9 mouse cellular contexts compared by ENCODE assay signal in the genomic region with DNA sequence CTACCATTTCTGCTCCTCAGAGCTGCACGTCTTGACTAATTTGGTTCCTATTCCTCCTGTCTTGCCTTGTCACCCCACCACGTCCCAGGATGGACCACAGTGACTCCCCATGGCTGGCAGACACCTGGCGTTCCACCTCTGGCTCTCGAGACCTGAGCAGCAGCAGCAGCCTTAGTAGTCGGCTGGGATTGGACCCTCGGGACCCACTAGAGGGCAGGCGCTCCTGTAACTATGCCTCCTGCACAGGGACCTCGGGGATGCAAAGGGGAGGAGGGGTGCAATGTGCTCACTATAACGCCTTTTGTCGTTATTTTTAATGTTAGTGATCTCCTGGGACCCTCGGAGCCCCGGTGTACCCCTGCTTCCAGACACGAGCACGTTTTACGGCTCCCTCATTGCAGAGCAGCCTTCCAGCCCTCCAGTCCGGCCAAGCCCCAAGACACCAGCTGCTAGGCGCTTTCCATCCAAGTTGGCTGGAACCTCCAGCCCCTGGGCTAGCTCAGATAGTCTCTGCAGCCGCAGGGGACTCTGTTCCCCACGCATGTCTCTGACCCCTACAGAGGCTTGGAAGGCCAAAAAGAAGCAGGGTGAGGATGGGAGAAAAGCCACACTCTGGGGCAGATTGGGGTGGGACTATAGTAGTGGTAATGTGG. TPM values are rescaled to one million over a fixed set of nuclear protein-coding genes. Genes with fewer than 3 reads are reported as not detected.
A peak's percentile ranks its signal among the peaks of the same experiment; 100 is the strongest.
DNase-seq lines count a peak whose midpoint lies in the region; ATAC-seq and TF ChIP-seq lines count a peak whose summit lies in the region.
"Had no signal": no experiment of that assay in that cellular context is flagged by ENCODE, and none has a peak within 500 bp of the region (broad histone marks: within the 10 kb centered on the region; RNA-seq: fewer than 3 reads in every experiment).

No protein-coding gene starts in this region.

- H3K27ac ChIP-seq in liver, postnatal 0 days (ENCODE audit: low read depth) = no peak overlapping the region
- H3K27ac ChIP-seq in embryonic facial prominence, embryonic 11.5 days (replicated peaks; ENCODE audit: low read depth, low read length) = no peak overlapping the region
- no peak overlapping the region for H3K27ac ChIP-seq in hindbrain, embryonic 12.5 days
- no peak overlapping the region for H3K27ac ChIP-seq in neural tube, embryonic 15.5 days (replicated peaks)

- 48% methylated on average over 19 of the region's 19 CpGs for WGBS in liver, postnatal 0 days (ENCODE audit: insufficient replicate concordance)
- 12% methylated on average over 19 of the region's 19 CpGs for WGBS in embryonic facial prominence, embryonic 11.5 days
- 14% methylated on average over 19 of the region's 19 CpGs for WGBS in hindbrain, embryonic 12.5 days
- 8% methylated on average over 19 of the region's 19 CpGs for WGBS in neural tube, embryonic 15.5 days

- no peak overlapping the region for H3K4me2 ChIP-seq in liver, postnatal 0 days (ENCODE audit: low read depth, low read length)
- no peak overlapping the region for H3K4me2 ChIP-seq in embryonic facial prominence, embryonic 11.5 days (ENCODE audit: low read depth, low read length)
- peak overlapping the region; percentile 36 for H3K4me2 ChIP-seq in hindbrain, embryonic 12.5 days (replicated peaks)
- H3K4me2 ChIP-seq in neural tube, embryonic 15.5 days = peak overlapping the region; percentile 50

- H3K36me3 ChIP-seq in liver, postnatal 0 days (replicated peaks; ENCODE audit: insufficient read depth, low read length) = no peaks in the 10 kb centered on the region
- no peaks in the 10 kb centered on the region for H3K36me3 ChIP-seq in embryonic facial prominence, embryonic 11.5 days (replicated peaks; ENCODE audit: control insufficient read depth, insufficient read depth, low read depth, low read length)
- no peaks in the 10 kb centered on the region for H3K36me3 ChIP-seq in hindbrain, embryonic 12.5 days
- no peaks in the 10 kb centered on the region for H3K36me3 ChIP-seq in neural tube, embryonic 15.5 days

- H3K4me3 ChIP-seq in liver, postnatal 0 days (ENCODE audit: low read depth, low read length) = no peak overlapping the region
- no peak overlapping the region for H3K4me3 ChIP-seq in embryonic facial prominence, embryonic 11.5 days (ENCODE audit: low read depth, low read length)
- H3K4me3 ChIP-seq in hindbrain, embryonic 12.5 days = peak overlapping the region; percentile 13; the same call in 1 of the 2 replicates
- H3K4me3 ChIP-seq in neural tube, embryonic 15.5 days (replicated peaks) = peak overlapping the region; percentile 19; the same call in 1 of the 2 replicates

- TF ChIP-seq EP300 in liver, postnatal 0 days (IDR thresholded peaks at IDR 0.05; ENCODE audit: low read depth) = no peak

- H3K9ac ChIP-seq in liver, postnatal 0 days (replicated peaks) = no peak overlapping the region
- no peak overlapping the region for H3K9ac ChIP-seq in embryonic facial prominence, embryonic 11.5 days (replicated peaks; ENCODE audit: low read length)
- 0 out of 2 replicates have a peak overlapping the region, but pooled peaks have one; percentile 10 for H3K9ac ChIP-seq in hindbrain, embryonic 12.5 days
- H3K9ac ChIP-seq in neural tube, embryonic 15.5 days (replicated peaks) = 0 out of 2 replicates have a peak overlapping the region, but pooled peaks have one; percentile 10

- TF ChIP-seq CTCF in liver, postnatal 0 days (IDR thresholded peaks at IDR 0.05; ENCODE audit: low read depth) = peak; percentile 24

- 0 out of 2 replicates have a peak, but pooled peaks cover 6% of the 10 kb centered on the region for H3K27me3 ChIP-seq in liver, postnatal 0 days (ENCODE audit: insufficient read depth, low read length)
- peaks cover 4% of the 10 kb centered on the region for H3K27me3 ChIP-seq in embryonic facial prominence, embryonic 11.5 days (ENCODE audit: control insufficient read depth, insufficient read depth, low read length)
- H3K27me3 ChIP-seq in hindbrain, embryonic 12.5 days = peaks cover 11% of the 10 kb centered on the region; the same call in 1 of the 2 replicates
- H3K27me3 ChIP-seq in neural tube, embryonic 15.5 days (replicated peaks) = 0 out of 2 replicates have a peak, but pooled peaks cover 3% of the 10 kb centered on the region

- no peak for DNase-seq in liver, postnatal 0 days
- no peak for DNase-seq in liver
- DNase-seq in embryonic facial prominence, embryonic 11.5 days (ENCODE audit: low spot score) = peak; percentile 40
- no peak for DNase-seq in layer of hippocampus, postnatal 14 days (ENCODE audit: low spot score in 2 of 2)
- DNase-seq in right cerebral cortex, adult 18-20 months = no peak

- H3K9me3 ChIP-seq in liver, postnatal 0 days (ENCODE audit: low read length) = no peaks in the 10 kb centered on the region
- H3K9me3 ChIP-seq in embryonic facial prominence, embryonic 11.5 days (replicated peaks; ENCODE audit: control insufficient read depth, low read length) = no peaks in the 10 kb centered on the region
- no peaks in the 10 kb centered on the region for H3K9me3 ChIP-seq in hindbrain, embryonic 12.5 days (replicated peaks)
- H3K9me3 ChIP-seq in neural tube, embryonic 15.5 days (replicated peaks) = no peaks in the 10 kb centered on the region

- ATAC-seq in liver, postnatal 0 days = no peak
- peak; percentile 42 for ATAC-seq in embryonic facial prominence, embryonic 11.5 days (replicated peaks; ENCODE audit: insufficient number of reproducible peaks, low FRiP score, low TSS enrichment, low read depth)
- peak; percentile 66 for ATAC-seq in hindbrain, embryonic 12.5 days (ENCODE audit: low FRiP score)
- peak; percentile 58; the same call in 1 of the 2 replicates for ATAC-seq in neural tube, embryonic 15.5 days (ENCODE audit: low FRiP score)
- no peak for ATAC-seq in inflammation-experienced regulatory T-cells, adult 6 months

- H3K4me1 ChIP-seq in liver, postnatal 0 days (ENCODE audit: insufficient read depth) = no peaks in the 10 kb centered on the region
- no peaks in the 10 kb centered on the region for H3K4me1 ChIP-seq in embryonic facial prominence, embryonic 11.5 days (ENCODE audit: control insufficient read depth, insufficient read depth, low read length)
- peaks cover 9% of the 10 kb centered on the region for H3K4me1 ChIP-seq in hindbrain, embryonic 12.5 days
- H3K4me1 ChIP-seq in neural tube, embryonic 15.5 days = peaks cover 14% of the 10 kb centered on the region

RNA-seq across cellular contexts. Expression of gene Robo4, which starts 6.3 kb away (rescaled TPM):
- 2.5 and 3.5 TPM in 2 replicates for polyA plus RNA-seq in liver, postnatal 0 days (2015; fragmentation: Nextera tagmentation; extraction: Ambion mirVana)
- polyA plus RNA-seq in embryonic facial prominence, embryonic 11.5 days (2014; fragmentation: Nextera tagmentation; extraction: Ambion mirVana) = 6.0 and 6.5 TPM in 2 replicates
- polyA plus RNA-seq in hindbrain, embryonic 12.5 days (2016; fragmentation: Nextera tagmentation; extraction: Ambion mirVana) = 8.0 and 12.0 TPM in 2 replicates
- 5.4 and 6.2 TPM in 2 replicates for polyA plus RNA-seq in neural tube, embryonic 15.5 days (2015; fragmentation: Nextera tagmentation; extraction: Ambion mirVana)
- not detected for polyA plus RNA-seq in inflammation-experienced regulatory T-cells, adult 6 months (2017; shearing (Covaris generic))
- 1 to 10 TPM; 7.6 to 9.9 TPM for total RNA-seq in layer of hippocampus, postnatal 14 days (2021)

RNA-seq across cellular contexts. Expression of gene Robo3, which starts 25.1 kb away (rescaled TPM):
- polyA plus RNA-seq in liver, postnatal 0 days (2015; fragmentation: Nextera tagmentation; extraction: Ambion mirVana) = 0.05 and 0.06 TPM in 2 replicates
- polyA plus RNA-seq in embryonic facial prominence, embryonic 11.5 days (2014; fragmentation: Nextera tagmentation; extraction: Ambion mirVana) = 4.9 and 6.6 TPM in 2 replicates
- polyA plus RNA-seq in hindbrain, embryonic 12.5 days (2016; fragmentation: Nextera tagmentation; extraction: Ambion mirVana) = 155 and 187 TPM in 2 replicates
- 4.8 and 8.7 TPM in 2 replicates for polyA plus RNA-seq in neural tube, embryonic 15.5 days (2015; fragmentation: Nextera tagmentation; extraction: Ambion mirVana)
- not detected for polyA plus RNA-seq in inflammation-experienced regulatory T-cells, adult 6 months (2017; shearing (Covaris generic))
- 10 to 100 TPM; 19.0 to 22.3 TPM for total RNA-seq in layer of hippocampus, postnatal 14 days (2021)
- total RNA-seq: gastrocnemius, adult 8-10 months had no signal

RNA-seq across cellular contexts. Expression of gene Hepacam, which starts 40.8 kb away (rescaled TPM):
- polyA plus RNA-seq in liver, postnatal 0 days (2015; fragmentation: Nextera tagmentation; extraction: Ambion mirVana) = not detected in 2 replicates
- not detected in 2 replicates for polyA plus RNA-seq in embryonic facial prominence, embryonic 11.5 days (2014; fragmentation: Nextera tagmentation; extraction: Ambion mirVana)
- 0.26 and 0.36 TPM in 2 replicates for polyA plus RNA-seq in hindbrain, embryonic 12.5 days (2016; fragmentation: Nextera tagmentation; extraction: Ambion mirVana)
- polyA plus RNA-seq in neural tube, embryonic 15.5 days (2015; fragmentation: Nextera tagmentation; extraction: Ambion mirVana) = 25.6 and 25.8 TPM in 2 replicates
- not detected for polyA plus RNA-seq in inflammation-experienced regulatory T-cells, adult 6 months (2017; shearing (Covaris generic))
- 10 to 100 TPM; 77.2 to 81.9 TPM for total RNA-seq in layer of hippocampus, postnatal 14 days (2021)

RNA-seq across cellular contexts. Expression of gene Ccdc15, which starts 59.7 kb away (rescaled TPM):
- 2.6 and 2.7 TPM in 2 replicates for polyA plus RNA-seq in liver, postnatal 0 days (2015; fragmentation: Nextera tagmentation; extraction: Ambion mirVana)
- polyA plus RNA-seq in embryonic facial prominence, embryonic 11.5 days (2014; fragmentation: Nextera tagmentation; extraction: Ambion mirVana) = 5.5 and 8.0 TPM in 2 replicates
- polyA plus RNA-seq in hindbrain, embryonic 12.5 days (2016; fragmentation: Nextera tagmentation; extraction: Ambion mirVana) = 8.2 and 10.5 TPM in 2 replicates
- 6.4 and 7.7 TPM in 2 replicates for polyA plus RNA-seq in neural tube, embryonic 15.5 days (2015; fragmentation: Nextera tagmentation; extraction: Ambion mirVana)
- polyA plus RNA-seq in inflammation-experienced regulatory T-cells, adult 6 months (2017; shearing (Covaris generic)) = 1 to 10 TPM; 7.0 to 9.2 (median 8.5) TPM
- 1 to 10 TPM; 2.2 to 2.7 TPM for total RNA-seq in layer of hippocampus, postnatal 14 days (2021)

Comparison
In these comparisons a context has a peak if more than half of its experiments do, and no peak if none do; other contexts are left out.
1. ATAC-seq: peak in embryonic facial prominence, embryonic 11.5 days (single experiment), hindbrain, embryonic 12.5 days (single experiment) and neural tube, embryonic 15.5 days (single experiment); none in liver, postnatal 0 days (single experiment) and inflammation-experienced regulatory T-cells, adult 6 months (single experiment).
2. H3K4me2 ChIP-seq: peak in hindbrain, embryonic 12.5 days (single experiment) and neural tube, embryonic 15.5 days (single experiment); none in liver, postnatal 0 days (single experiment) and embryonic facial prominence, embryonic 11.5 days (single experiment).
3. H3K4me3 ChIP-seq: peak in hindbrain, embryonic 12.5 days (single experiment) and neural tube, embryonic 15.5 days (single experiment); none in liver, postnatal 0 days (single experiment) and embryonic facial prominence, embryonic 11.5 days (single experiment).
4. H3K9ac ChIP-seq: peak in hindbrain, embryonic 12.5 days (single experiment) and neural tube, embryonic 15.5 days (single experiment); none in liver, postnatal 0 days (single experiment) and embryonic facial prominence, embryonic 11.5 days (single experiment).
5. RNA of gene Robo3, which starts 25.1 kb away (polyA plus RNA-seq): 155 to 187 TPM in hindbrain, embryonic 12.5 days; 4.8 to 8.7 TPM in neural tube, embryonic 15.5 days, 4.9 to 6.6 TPM in embryonic facial prominence, embryonic 11.5 days, 0.05 to 0.06 TPM in liver, postnatal 0 days and not detected in inflammation-experienced regulatory T-cells, adult 6 months; every median in the first group is over 10 times any median in the second.
6. RNA of gene Hepacam, which starts 40.8 kb away (polyA plus RNA-seq): 25.6 to 25.8 TPM in neural tube, embryonic 15.5 days; 0.26 to 0.36 TPM in hindbrain, embryonic 12.5 days, not detected in liver, postnatal 0 days, not detected in embryonic facial prominence, embryonic 11.5 days and not detected in inflammation-experienced regulatory T-cells, adult 6 months; every median in the first group is over 10 times any median in the second.